Mouse (Mus musculus): ENCODE results near the gene Klrg2. TPM values are rescaled to one million over a fixed set of nuclear protein-coding genes. Genes with fewer than 3 reads are reported as not detected.
"Not testable (repeated sequence)": the region's sequence is repeated elsewhere in the genome, so short reads cannot be mapped to it uniquely, and the experiment has no call there.

Klrg2 gene
- polyA plus RNA-seq (2015; fragmentation: Nextera tagmentation; extraction: Ambion mirVana): 0.14 and 0.24 TPM in 2 replicates

DNA sequence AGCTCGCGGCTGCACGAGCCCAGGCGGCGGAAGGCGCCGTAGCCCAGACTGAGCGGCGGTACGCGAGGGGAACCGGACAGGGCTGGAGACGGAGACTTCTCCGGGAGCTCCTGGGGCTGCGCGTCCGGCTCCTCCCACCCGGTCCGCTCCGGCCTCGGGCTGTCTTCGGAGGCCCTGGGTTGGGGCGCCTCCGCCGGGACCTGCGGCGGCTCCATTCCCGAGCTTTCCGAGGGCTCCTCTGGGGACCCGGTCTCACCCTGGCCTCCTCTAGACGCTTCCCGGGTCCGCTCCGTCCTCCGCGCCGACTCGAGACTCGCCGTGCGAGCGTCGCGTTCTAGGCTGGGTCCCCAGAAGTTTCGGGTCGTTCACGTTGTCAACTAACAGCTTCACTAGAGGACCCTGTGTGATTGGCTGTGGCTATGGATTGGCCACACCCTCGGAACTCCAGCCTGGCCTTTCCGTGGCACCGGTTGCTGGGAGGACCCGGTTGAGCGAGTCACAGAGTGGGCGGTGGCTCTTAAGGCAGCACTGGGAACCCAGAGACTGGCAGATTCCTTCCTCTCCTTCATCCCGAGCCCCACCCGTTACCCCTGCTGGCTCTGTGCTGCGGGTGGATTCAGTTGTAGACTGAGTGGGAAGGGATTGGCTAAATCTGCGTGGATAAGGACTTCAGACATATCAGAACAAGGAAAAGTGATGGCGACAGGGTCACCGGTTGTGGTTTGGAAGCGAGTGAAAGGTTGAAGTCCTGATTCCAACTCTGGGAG is at the start of gene Klrg2:
Gene Klrg2, minus strand, starts transcription at position 391 of the 767 bp plus-strand sequence.
- H3K4me3 ChIP-seq (replicated peaks): peak within 1 kb of the TSS; percentile 55
- peak; percentile 70 for ATAC-seq (ENCODE audit: low FRiP score)
- peaks cover 76% of the 10 kb centered on the region for H3K27me3 ChIP-seq (replicated peaks)
- WGBS: 2% methylated on average over 60 of the region's 60 CpGs
- peak within 1 kb of the TSS; percentile 99 for H3K4me2 ChIP-seq
- no peaks in the 10 kb centered on the region for H3K36me3 ChIP-seq
- H3K27ac ChIP-seq (replicated peaks): no peak within 1 kb of the TSS
- no peaks in the 10 kb centered on the region for H3K9me3 ChIP-seq (replicated peaks)
- peak within 1 kb of the TSS; percentile 45 for H3K9ac ChIP-seq (replicated peaks)
- H3K4me1 ChIP-seq: peaks cover 27% of the 10 kb centered on the region

DNA sequence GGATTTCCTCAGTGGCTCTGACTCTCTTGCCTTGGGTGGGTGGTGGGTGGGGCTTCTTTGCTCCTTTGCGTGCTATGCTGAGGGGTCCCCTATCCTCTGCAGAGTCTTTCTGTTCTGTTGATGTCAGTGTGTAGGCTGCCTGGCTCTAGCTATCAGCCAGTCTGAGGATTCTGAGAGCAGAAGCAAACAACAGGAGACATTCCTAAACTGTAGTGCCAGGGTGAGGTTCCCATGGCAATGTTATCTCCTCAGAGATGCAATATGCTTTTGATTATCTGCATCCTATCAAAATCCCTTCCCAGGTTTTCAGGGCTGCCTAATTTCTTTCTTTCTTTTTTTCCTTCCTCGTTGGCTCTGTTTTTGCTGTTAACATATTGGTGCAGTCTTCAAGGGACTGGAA is 45.5 kb upstream of the Klrg2 start:
- H3K9ac ChIP-seq (replicated peaks): no peak overlapping the region
- no peaks in the 10 kb centered on the region for H3K4me1 ChIP-seq
- H3K4me2 ChIP-seq: no peak overlapping the region
- H3K27me3 ChIP-seq (replicated peaks): no peaks in the 10 kb centered on the region
- H3K36me3 ChIP-seq: peaks cover 3% of the 10 kb centered on the region; the same call in 1 of the 2 replicates
- H3K4me3 ChIP-seq (replicated peaks): no peak overlapping the region
- no peaks in the 10 kb centered on the region for H3K9me3 ChIP-seq (replicated peaks)
- no peak for ATAC-seq (ENCODE audit: low FRiP score)
- WGBS: 72% methylated on average over 2 of the region's 2 CpGs
- H3K27ac ChIP-seq (replicated peaks): no peak overlapping the region

DNA sequence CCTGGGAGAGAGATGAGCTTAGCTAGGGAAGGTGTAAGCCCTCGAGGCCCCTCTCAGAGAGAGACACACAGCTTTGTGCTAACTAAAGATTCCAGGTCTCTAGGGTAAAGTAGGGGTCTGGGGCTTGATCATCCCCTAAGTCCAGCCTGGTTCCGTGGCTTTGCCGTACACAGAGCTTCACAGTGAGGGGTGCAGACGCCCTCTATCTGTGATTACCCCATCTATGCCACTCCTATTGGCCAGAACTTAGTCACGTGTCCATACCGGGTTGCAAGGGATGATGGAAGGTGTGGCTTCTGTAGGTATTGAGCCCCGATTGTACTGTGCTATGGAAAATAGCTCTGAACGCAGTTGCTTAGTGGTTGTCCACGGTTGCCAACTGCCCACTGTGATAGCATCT is 40.6 kb upstream of the Klrg2 start:
- Histone ChIP-seq H3K36me3 (peaks cover 8% of the 10 kb centered on the region; the same call in 1 of the 2 replicates), H3K4me2 (no peak overlapping the region), H3K9ac (replicated peaks) (no peak overlapping the region), H3K4me1 (no peaks in the 10 kb centered on the region), H3K9me3 (replicated peaks) (no peaks in the 10 kb centered on the region), H3K4me3 (replicated peaks) (no peak overlapping the region), H3K27me3 (replicated peaks) (no peaks in the 10 kb centered on the region), H3K27ac (replicated peaks) (no peak overlapping the region)
- ATAC-seq (ENCODE audit: low FRiP score): no peak
- WGBS: 81% methylated on average over 9 of the region's 9 CpGs

DNA sequence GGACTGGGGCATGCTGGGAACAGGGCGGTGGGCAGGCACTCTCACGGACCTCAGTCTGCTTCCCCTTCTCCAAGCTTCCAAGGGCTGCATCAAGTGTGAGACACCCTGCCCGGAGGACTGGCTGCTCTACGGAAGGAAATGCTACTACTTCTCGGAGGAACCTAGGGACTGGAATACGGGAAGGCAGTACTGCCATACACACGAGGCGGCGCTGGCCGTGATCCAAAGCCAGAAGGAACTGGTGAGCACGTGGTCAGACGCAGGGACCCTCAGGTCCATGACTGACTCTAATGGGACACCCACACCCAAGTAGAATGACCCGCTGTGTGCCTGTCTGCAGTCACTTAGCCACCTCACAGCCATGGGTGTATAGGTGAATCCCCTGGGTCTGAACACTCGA is 39.7 kb upstream of the Klrg2 start:
- WGBS: 86% methylated on average over 14 of the region's 14 CpGs
- Histone ChIP-seq H3K4me1 (no peaks in the 10 kb centered on the region), H3K9me3 (replicated peaks) (no peaks in the 10 kb centered on the region), H3K27ac (replicated peaks) (no peak overlapping the region), H3K36me3 (peaks cover 8% of the 10 kb centered on the region; the same call in 1 of the 2 replicates), H3K27me3 (replicated peaks) (no peaks in the 10 kb centered on the region), H3K4me3 (replicated peaks) (no peak overlapping the region), H3K9ac (replicated peaks) (no peak overlapping the region), H3K4me2 (no peak overlapping the region)
- no peak for ATAC-seq (ENCODE audit: low FRiP score)

DNA sequence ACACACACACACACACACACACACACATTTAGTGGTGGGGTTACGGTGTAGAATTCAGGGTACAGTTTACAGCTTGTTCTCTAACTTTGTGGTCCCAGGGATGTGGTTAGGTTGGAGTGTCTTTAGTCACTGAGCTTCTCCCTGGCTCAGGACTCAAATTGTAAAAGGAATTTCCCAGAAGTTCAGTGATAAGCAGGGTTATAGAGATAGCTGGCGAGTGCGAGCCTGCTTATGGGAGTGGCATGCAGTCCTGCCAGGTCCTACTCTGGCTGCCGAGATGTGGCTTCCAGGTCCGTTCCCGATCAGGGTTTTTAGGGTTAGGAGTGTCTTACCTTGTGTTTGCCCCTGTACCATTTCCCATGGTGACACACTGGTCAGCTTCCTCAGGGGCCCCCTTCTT is 39.2 kb upstream of the Klrg2 start:
- Histone ChIP-seq H3K9me3 (replicated peaks) (no peaks in the 10 kb centered on the region), H3K36me3 (peaks cover 8% of the 10 kb centered on the region; the same call in 1 of the 2 replicates), H3K27ac (replicated peaks) (no peak overlapping the region), H3K9ac (replicated peaks) (no peak overlapping the region), H3K4me3 (replicated peaks) (no peak overlapping the region), H3K27me3 (replicated peaks) (no peaks in the 10 kb centered on the region), H3K4me1 (no peaks in the 10 kb centered on the region), H3K4me2 (no peak overlapping the region)
- 93% methylated on average over 6 of the region's 6 CpGs for WGBS
- no peak for ATAC-seq (ENCODE audit: low FRiP score)

DNA sequence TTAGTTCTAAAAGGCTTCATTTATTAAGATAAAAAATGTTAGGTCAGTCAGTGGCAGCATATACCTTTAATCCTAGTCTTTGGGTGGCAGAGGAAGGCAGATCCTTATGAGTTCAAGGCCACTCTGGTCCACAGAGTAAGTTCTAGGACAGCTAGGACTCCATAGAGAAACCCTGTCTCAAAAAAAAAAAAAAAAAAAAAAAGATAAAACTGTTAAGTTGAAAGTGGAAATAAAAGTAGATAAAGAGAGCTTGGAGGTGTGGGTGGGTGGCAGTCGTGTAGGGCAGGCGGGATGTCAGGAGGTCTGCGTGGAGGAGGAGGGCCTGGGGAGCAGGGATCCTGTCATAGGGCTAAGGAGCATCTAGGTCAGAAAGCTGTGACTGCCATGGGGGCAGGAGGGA is 35.0 kb upstream of the Klrg2 start:
- Histone ChIP-seq H3K9me3 (replicated peaks) (no peaks in the 10 kb centered on the region), H3K27ac (replicated peaks) (no peak overlapping the region), H3K27me3 (replicated peaks) (no peaks in the 10 kb centered on the region), H3K36me3 (peaks cover 4% of the 10 kb centered on the region; the same call in 1 of the 2 replicates), H3K9ac (replicated peaks) (no peak overlapping the region), H3K4me1 (no peaks in the 10 kb centered on the region), H3K4me2 (no peak overlapping the region), H3K4me3 (replicated peaks) (no peak overlapping the region)
- 88% methylated on average over 3 of the region's 3 CpGs for WGBS
- no peak for ATAC-seq (ENCODE audit: low FRiP score)

DNA sequence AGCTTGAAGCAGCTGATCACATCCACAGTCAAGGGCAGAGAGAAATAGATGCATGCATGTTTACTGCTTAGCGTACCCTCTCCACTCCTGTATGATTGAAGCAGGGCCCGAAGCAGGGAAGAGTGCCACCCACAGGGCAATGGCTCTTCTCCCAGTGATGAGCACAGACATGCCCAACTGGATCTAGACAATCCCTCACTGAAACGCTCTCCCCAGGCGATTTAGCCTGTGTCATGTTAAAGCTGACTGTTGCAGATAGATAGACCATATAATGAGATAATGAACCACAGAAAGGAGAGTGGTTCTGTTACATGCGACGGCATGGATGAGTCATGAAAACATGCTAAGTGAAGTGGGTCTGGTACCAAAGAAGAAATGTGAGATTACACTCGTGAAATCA is 34.2 kb upstream of the Klrg2 start:
- Histone ChIP-seq H3K27ac (replicated peaks) (no peak overlapping the region), H3K9ac (replicated peaks) (no peak overlapping the region), H3K36me3 (0 out of 2 replicates have a peak, but pooled peaks cover 4% of the 10 kb centered on the region), H3K4me1 (no peaks in the 10 kb centered on the region), H3K27me3 (replicated peaks) (no peaks in the 10 kb centered on the region), H3K4me2 (no peak overlapping the region), H3K4me3 (replicated peaks) (no peak overlapping the region), H3K9me3 (replicated peaks) (no peaks in the 10 kb centered on the region)
- ATAC-seq (ENCODE audit: low FRiP score): no peak
- WGBS: 81% methylated on average over 7 of the region's 7 CpGs

DNA sequence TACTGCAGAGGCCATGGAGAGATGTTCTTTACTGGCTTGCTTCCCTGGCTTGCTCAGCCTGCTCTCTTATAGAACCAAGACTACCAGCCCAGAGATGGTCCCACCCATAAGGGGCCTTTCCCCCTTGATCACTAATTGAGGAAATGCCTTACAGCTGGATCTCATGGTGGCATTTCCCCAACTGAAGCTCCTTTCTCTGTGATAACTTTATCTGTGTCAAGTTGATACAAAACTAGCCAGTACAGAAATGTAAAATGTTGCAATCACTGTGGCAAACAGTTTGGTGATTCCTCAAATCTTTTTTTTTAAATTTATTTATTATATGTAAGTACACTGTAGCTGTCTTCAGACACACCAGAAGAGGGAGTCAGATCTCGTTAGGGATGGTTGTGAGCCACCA is 33.4 kb upstream of the Klrg2 start:
- not testable (repeated sequence) for H3K4me2 ChIP-seq; H3K4me1 ChIP-seq; H3K36me3 ChIP-seq; H3K9me3 ChIP-seq (replicated peaks); H3K4me3 ChIP-seq (replicated peaks); H3K27me3 ChIP-seq (replicated peaks); H3K9ac ChIP-seq (replicated peaks); ATAC-seq (ENCODE audit: low FRiP score); H3K27ac ChIP-seq (replicated peaks)
- 79% methylated on average over 1 of the region's 1 CpGs for WGBS

DNA sequence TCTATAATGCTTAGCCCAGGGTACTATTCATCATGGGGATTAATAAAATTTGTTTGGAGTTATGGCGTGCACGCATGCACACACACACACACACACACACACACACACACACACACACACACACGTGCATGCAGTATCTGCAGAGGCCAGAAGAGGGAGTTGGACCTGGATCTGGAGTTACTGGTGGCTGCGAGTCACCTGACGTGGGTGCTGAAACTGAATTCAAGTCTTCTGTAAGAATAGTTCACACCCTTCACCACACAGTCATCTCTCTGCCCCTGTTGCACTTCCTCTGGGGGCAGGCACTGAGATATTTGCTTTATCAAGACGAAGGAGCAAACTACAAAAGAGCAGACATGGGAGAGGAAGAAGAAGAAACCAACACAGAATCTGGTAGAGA is 32.5 kb upstream of the Klrg2 start:
- Histone ChIP-seq H3K9me3 (replicated peaks) (no peaks in the 10 kb centered on the region), H3K9ac (replicated peaks) (no peak overlapping the region), H3K36me3 (0 out of 2 replicates have a peak, but pooled peaks cover 4% of the 10 kb centered on the region), H3K27me3 (replicated peaks) (no peaks in the 10 kb centered on the region), H3K4me1 (no peaks in the 10 kb centered on the region; the same call in 1 of the 2 replicates), H3K27ac (replicated peaks) (no peak overlapping the region), H3K4me2 (no peak overlapping the region), H3K4me3 (replicated peaks) (no peak overlapping the region)
- WGBS: 65% methylated on average over 6 of the region's 6 CpGs
- ATAC-seq (ENCODE audit: low FRiP score): no peak

DNA sequence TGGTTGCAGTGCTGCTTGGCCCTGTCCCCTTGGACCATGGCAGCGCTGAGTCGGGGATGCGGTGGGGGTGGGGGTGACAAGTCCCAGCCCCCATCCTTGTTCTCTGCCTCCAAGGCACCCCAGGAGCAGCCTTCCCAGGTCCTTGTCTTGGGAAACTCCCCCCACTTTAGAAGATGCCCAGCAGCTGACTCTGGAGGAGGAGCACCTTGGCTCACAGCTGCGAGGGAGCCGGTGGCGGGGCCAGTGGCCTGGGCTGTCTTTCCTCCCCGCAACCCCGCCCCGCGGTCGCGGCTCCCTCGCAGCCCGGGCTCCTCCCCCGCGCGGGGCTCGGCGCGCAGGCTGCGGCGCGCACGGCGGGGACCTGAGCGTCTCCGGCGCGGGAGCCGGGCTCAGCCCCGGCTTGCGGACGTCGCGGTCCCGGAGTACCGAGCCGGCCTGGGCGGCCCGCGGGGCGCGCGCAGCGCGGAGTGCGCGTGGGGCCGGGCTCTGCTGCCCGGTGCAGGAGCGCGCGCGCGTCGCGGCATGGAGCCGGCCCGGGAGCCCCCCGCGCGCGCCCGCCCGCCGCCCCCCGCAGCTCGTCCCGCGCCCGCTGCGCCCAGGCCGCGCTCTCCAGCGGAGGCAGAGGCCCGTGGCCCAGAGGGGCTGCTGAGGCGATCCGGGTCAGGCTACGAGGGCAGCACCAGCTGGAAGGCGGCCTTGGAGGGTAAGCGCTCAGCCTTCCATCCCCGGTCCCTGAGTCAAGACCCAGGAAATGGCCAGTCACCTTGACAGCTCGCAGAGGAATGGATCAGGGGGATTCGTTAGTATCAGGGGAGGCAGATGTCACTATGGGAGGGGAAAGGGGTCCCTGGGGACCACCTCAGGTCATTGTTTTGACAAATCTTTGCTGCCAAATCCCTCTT is 25.9 kb upstream of the Klrg2 start, which contains the start of gene Clec2l:
Gene Clec2l, plus strand, starts transcription at position 356 of the 902 bp plus-strand sequence.
- 0% methylated on average over 79 of the region's 84 CpGs for WGBS
- Histone ChIP-seq H3K4me2 (peak within 1 kb of the TSS; percentile 92), H3K4me1 (peaks cover 17% of the 10 kb centered on the region; the same call in 1 of the 2 replicates), H3K36me3 (no peaks in the 10 kb centered on the region), H3K9ac (replicated peaks) (peak within 1 kb of the TSS; percentile 78), H3K4me3 (replicated peaks) (peak within 1 kb of the TSS; percentile 65), H3K27me3 (replicated peaks) (no peaks in the 10 kb centered on the region; the same call in 1 of the 2 replicates), H3K9me3 (replicated peaks) (no peaks in the 10 kb centered on the region), H3K27ac (replicated peaks) (peak within 1 kb of the TSS; percentile 84)
- peak; percentile 90 for ATAC-seq (ENCODE audit: low FRiP score)

DNA sequence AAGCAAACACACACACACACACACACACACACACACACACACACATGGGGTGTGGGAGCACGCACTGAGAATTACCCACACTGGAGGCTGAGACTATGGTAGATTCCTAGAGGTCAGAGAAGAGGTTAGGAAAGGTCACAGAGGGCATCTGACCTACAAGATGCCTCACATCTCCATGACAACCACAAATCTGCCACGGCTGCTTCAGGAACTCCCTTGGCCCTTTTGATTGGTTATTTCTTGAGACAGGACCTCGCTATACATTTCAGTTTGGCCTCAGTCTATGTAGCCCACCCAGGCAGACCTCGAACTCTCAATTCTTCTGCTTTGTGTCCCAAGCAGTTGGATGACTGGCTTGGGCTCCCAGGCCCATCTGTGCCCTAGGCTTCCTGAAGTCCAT is 24.6 kb upstream of the Klrg2 start:
- Histone ChIP-seq H3K4me3 (replicated peaks) (no peak overlapping the region), H3K36me3 (no peaks in the 10 kb centered on the region), H3K9me3 (replicated peaks) (no peaks in the 10 kb centered on the region), H3K27me3 (replicated peaks) (no peaks in the 10 kb centered on the region; the same call in 1 of the 2 replicates), H3K4me2 (no peak overlapping the region), H3K9ac (replicated peaks) (no peak overlapping the region), H3K27ac (replicated peaks) (no peak overlapping the region), H3K4me1 (peaks cover 17% of the 10 kb centered on the region; the same call in 1 of the 2 replicates)
- ATAC-seq (ENCODE audit: low FRiP score): no peak
- 7% methylated on average over 4 of the region's 4 CpGs for WGBS

Measured in neural tube, embryonic 15.5 days (tissue).